Mouse (Mus musculus) G1E-ER4 (cell line): ENCODE data around the gene Clstn2. TPM values are rescaled to one million over a fixed set of nuclear protein-coding genes. Genes with fewer than 3 reads are reported as not detected.

Experiments used
- GATA1 ChIP-seq: IDR thresholded peaks from one replicate; pipeline ENCODE4 v1.8.0; 2012; ENCODE audit warnings: low read length, inconsistent platforms
- polyA plus RNA-seq: library from polyadenylated mRNA; stranded (reverse); fragments of >175 nt; gene quantifications from 2 replicates; pipeline ENCODE4 v1.2.3, GENCODE M21; 2012

Clstn2 gene
- polyA plus RNA-seq, 1 experiment = not detected

GRCm38 (mm10) chr9:97514639-97515038 is 518.3 kb downstream of the Clstn2 start:
- TF ChIP-seq GATA1 = no peak

DNA sequence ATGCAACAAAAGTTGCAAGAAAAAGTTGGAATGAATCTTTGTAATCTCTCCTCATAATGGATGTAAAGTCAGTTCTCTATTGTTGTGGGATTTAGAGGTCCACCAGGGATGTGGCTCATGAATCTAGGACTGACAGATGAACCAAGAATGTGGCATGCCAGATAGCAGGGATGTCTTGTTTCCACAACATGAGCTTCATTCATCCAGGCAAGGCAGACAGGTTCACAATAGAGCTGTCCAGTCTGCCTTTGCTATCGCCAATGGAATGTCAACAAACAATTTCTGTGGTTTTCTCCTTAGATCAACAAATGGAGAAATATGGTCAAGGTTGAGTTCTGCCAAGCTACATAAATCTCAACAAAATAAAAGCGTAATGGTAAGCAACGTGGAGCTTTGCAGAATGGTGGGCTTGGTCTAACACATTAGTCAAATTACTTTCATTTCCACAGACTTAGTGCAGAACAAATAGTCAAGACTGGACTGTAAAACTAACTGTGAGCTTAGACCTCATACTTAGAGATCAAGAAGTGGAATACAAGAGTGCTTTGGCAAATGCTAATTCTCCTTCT is 520.6 kb downstream of the Clstn2 start:
- no peak for TF ChIP-seq GATA1

- no peak for TF ChIP-seq GATA1
These were observed 531.6 kb downstream of the Clstn2 start for GRCm38 (mm10) chr9:97501416-97501815.

GRCm38 (mm10) chr9:97495056-97495455 is 537.9 kb downstream of the Clstn2 start:
- no peak for TF ChIP-seq GATA1

DNA sequence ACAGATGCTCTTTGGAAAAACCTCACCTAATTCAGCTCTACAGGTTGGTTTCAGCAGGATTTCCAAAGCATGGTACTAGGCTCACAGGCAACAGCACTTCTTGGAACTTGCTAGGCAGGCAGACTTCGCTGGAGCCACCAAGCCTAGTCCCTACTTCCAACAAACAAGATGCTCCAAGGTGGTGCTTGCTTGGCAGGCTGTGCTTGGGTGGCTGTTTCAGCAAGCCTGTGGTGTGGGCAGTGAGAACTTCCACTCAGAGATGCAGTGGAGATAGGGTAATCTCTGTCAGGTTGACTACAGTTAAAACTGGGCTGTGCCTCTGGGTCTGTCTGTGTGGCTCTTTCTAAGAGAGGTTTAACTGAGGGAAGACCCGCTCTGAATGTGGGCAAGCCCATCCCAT is 541.4 kb downstream of the Clstn2 start:
- TF ChIP-seq GATA1 = no peak

GRCm38 (mm10) chr9:97490591-97491176 is 542.3 kb downstream of the Clstn2 start:
- no peak for TF ChIP-seq GATA1

GRCm38 (mm10) chr9:97486826-97487225 is 546.2 kb downstream of the Clstn2 start:
- no peak for TF ChIP-seq GATA1

GRCm38 (mm10) chr9:97481187-97481586 is 551.8 kb downstream of the Clstn2 start:
- TF ChIP-seq GATA1 = no peak

DNA sequence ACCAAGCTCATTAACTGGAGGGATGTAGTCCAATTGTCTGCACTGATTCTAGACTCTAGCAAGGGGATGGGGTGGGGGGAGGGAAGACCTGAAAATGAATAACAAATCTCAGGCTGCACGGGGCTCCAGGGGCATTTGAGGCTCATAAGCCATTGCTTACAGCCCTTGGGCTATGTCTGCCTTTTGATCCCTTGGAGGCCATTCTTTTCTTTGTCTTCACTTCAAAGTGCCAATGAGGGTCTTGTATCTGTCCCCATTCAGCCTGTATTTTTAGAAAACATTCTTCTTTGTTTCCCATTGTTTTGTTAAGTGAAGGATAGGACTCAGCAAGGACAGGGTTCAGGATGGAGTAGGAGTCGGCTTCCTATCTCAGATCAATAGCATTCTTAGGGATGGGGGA is 556.0 kb downstream of the Clstn2 start:
- TF ChIP-seq GATA1 = no peak

DNA sequence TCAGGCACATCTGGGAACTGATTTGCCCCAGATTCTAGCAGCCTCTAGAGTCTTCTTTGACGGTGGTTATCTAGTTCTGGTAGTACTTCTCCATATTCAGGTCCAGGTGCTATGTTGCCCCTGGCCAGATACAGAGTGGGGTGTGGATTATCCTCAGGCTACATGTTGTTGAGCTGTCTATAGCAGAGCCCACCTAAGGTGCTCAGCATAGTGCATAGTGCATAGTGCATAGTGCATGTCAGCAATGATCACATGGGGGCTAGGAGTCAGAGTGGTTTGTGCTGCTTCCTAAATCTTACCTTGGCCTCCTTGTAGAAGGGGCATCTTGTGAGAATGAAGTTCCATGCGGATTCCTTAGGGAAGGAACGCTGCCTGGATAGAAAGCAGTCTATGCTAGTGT is 556.5 kb downstream of the Clstn2 start:
- no peak for TF ChIP-seq GATA1

GRCm38 (mm10) chr9:97474896-97475295 is 558.1 kb downstream of the Clstn2 start:
- TF ChIP-seq GATA1 = no peak

GRCm38 (mm10) chr9:97471014-97471591 is 561.9 kb downstream of the Clstn2 start:
- TF ChIP-seq GATA1 = no peak

DNA sequence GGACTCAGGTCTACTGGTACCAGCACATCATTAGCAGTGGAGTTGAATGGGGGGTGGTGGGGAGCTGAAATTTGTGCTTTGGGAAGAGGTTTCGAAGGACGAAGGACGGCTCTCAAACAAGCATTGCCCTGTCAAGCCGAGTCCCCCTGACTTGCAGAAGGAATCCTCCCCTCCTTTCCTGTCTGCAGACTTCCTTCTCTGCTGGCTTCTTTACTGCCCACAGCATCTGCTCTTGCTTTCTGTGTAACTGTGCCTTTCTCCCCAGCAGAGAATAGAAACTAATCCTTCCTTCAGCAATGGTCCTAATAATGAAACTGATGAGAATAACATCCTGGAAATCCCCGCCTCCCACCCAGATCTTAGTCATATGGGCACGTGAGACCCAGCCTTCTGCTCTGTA is 572.5 kb downstream of the Clstn2 start:
- no peak for TF ChIP-seq GATA1

GRCm38 (mm10) chr9:97459745-97460144 is 573.2 kb downstream of the Clstn2 start:
- TF ChIP-seq GATA1 = no peak

GRCm38 (mm10) chr9:97449316-97450050 is 583.5 kb downstream of the Clstn2 start:
- TF ChIP-seq GATA1 = no peak

GRCm38 (mm10) chr9:97439872-97440636 is 592.9 kb downstream of the Clstn2 start:
- no peak for TF ChIP-seq GATA1

DNA sequence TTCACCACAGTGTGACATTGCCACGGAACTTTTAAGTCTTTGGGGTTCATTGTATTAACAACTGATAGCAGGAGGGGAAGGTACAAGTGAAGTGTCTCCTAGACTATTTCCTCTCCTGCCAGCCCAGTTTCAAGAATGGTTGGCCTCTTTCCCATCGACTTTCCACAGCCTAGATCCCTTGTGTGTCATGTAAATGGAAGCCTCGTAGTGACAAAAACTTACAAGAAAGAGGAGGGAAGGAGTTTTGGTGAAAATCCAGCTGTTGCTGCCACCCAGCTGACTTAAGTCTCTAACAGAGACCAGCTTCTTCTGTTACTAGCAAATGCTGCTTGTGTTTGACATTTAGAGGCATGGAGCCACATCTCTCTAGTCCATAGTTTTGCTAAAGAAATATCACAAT is 598.3 kb downstream of the Clstn2 start:
- TF ChIP-seq GATA1 = no peak
